Comparison of ENCODE assay signal across 8 mouse cellular contexts in genomic region chr12:70824729-70825650, GRCm38 (mm10). TPM values are rescaled to one million over a fixed set of nuclear protein-coding genes. Genes with fewer than 3 reads are reported as not detected.
DNase-seq lines count a peak whose midpoint lies in the region; ATAC-seq and TF ChIP-seq lines count a peak whose summit lies in the region.

Gene Frmd6, plus strand, starts transcription at chr12:70825514.

- H3K4me3 ChIP-seq in hindbrain, embryonic 14.5 days (replicated peaks; ENCODE audit: low read length) = peak within 1 kb of the TSS; percentile 68

- peak; percentile 68 for DNase-seq in Patski (ENCODE audit: low read depth, low spot score)
- peak; percentile 95 to 97 for DNase-seq in cerebellum, postnatal 14 days
- DNase-seq in frontal cortex, postnatal 25 days (ENCODE audit: low spot score in 2 of 2) = peak; percentile 74 to 75
- DNase-seq in hindbrain, embryonic 14.5 days (ENCODE audit: low spot score) = peak; percentile 88
- peak; percentile 81 for DNase-seq in left cerebral cortex, adult 11 months (ENCODE audit: low spot score)
- peak; percentile 96 to 98 for DNase-seq in lung, postnatal 4 days
- DNase-seq in retina, postnatal 7 days (ENCODE audit: low read depth, low spot score) = peak; percentile 91
- peak; percentile 95 for DNase-seq in urinary bladder, adult 2 months (ENCODE audit: low spot score)

- peak; percentile 90 for ATAC-seq in Patski
- ATAC-seq in hindbrain, embryonic 14.5 days (ENCODE audit: low FRiP score) = peak; percentile 93

- H3K36me3 ChIP-seq in hindbrain, embryonic 14.5 days (replicated peaks; ENCODE audit: control insufficient read depth, insufficient read depth) = no peaks in the 10 kb centered on the region

- POLR2A ChIA-PET in Patski (lab: Charles Lee) = interaction anchor here (0.8 to 1.4 kb wide), 5 partner anchors 29 to 118 kb away, joined by 3 to 4 read pairs (median 3); no protein-coding TSS in a partner anchor

- CTCF ChIA-PET in Patski (lab: Charles Lee) = interaction anchor here (1.1 to 1.5 kb wide), 4 partner anchors 85 to 311 kb away, joined by 3 to 5 read pairs (median 4); no protein-coding TSS in a partner anchor

- peaks cover 22% of the 10 kb centered on the region for H3K4me1 ChIP-seq in hindbrain, embryonic 14.5 days (replicated peaks; ENCODE audit: control insufficient read depth, insufficient read depth, low read length)

- H3K4me2 ChIP-seq in hindbrain, embryonic 14.5 days (replicated peaks) = peak within 1 kb of the TSS; percentile 78

- TF ChIP-seq CTCF in Patski (IDR thresholded peaks at IDR 0.05) = no peak

- 1% methylated on average over 72 of the region's 75 CpGs for WGBS in hindbrain, embryonic 14.5 days

- H3K27me3 ChIP-seq in Patski = no peaks in the 10 kb centered on the region
- H3K27me3 ChIP-seq in hindbrain, embryonic 14.5 days (ENCODE audit: control insufficient read depth, insufficient read depth, low read length) = no peaks in the 10 kb centered on the region

- peak within 1 kb of the TSS; percentile 68 for H3K9ac ChIP-seq in hindbrain, embryonic 14.5 days

- H3K9me3 ChIP-seq in hindbrain, embryonic 14.5 days (ENCODE audit: control insufficient read depth, low read length) = no peaks in the 10 kb centered on the region

- in situ Hi-C loops in Patski (cut with MboI; ENCODE audit: low pct_unique_long_range_greater_than_20kb) = loop anchor here (5.0 to 10.0 kb wide), 2 partner anchors 82 to 120 kb away; no protein-coding TSS in a partner anchor

- H3K27ac ChIP-seq in hindbrain, embryonic 14.5 days = peak within 1 kb of the TSS; percentile 93

RNA-seq across cellular contexts. Expression of gene Frmd6, which starts in this region (rescaled TPM):
- 79.3 TPM for polyA plus RNA-seq in Patski (2021)
- polyA plus RNA-seq in hindbrain, embryonic 14.5 days (2014; fragmentation: Nextera tagmentation; extraction: Ambion mirVana) = 9.5 and 10.6 TPM in 2 replicates
- 48.4 and 49.7 TPM in 2 replicates for polyA plus RNA-seq in urinary bladder, adult 2 months (2012; rRNA removed)

Comparison
In these comparisons a context has a peak if more than half of its experiments do, and no peak if none do; other contexts are left out.
1. Peak in every context shown above with its lines: DNase-seq, ATAC-seq, H3K4me3 ChIP-seq and H3K27ac ChIP-seq.